ENCODE assay signal across 8 mouse cellular contexts in the genomic region with DNA sequence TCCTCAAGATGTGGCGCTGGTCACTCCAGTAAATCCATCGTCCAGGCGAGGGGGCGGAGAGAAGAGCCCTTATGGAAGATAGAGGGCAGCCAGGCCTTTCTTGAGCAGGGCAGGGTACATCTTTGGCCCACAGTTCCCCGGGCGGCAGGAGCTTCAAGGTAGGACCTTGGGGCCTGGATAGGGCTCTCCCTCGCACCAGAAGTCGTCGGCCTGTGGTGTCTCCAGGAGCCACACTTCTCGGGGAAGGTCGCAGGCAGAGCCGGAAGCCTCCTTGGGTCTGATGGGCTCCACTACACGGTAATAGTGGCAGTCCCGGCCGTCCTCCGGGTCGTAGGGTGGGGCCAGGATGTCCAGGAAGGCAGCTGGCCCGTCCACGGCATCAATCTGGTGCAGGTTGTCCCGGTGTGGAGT. TPM values are rescaled to one million over a fixed set of nuclear protein-coding genes. Genes with fewer than 3 reads are reported as not detected.
DNase-seq lines count a peak whose midpoint lies in the region; ATAC-seq and TF ChIP-seq lines count a peak whose summit lies in the region.

No protein-coding gene starts in this region.

- no peak for TF ChIP-seq EP300 in lung, postnatal 0 days (IDR thresholded peaks at IDR 0.05)

- H3K27me3 ChIP-seq in forebrain, embryonic 15.5 days = peaks cover 45% of the 10 kb centered on the region
- no peaks in the 10 kb centered on the region for H3K27me3 ChIP-seq in intestine, embryonic 16.5 days (replicated peaks; ENCODE audit: control insufficient read depth, insufficient read depth, low read length)
- H3K27me3 ChIP-seq in lung, postnatal 0 days (replicated peaks; ENCODE audit: insufficient read depth, low read length) = no peaks in the 10 kb centered on the region

- H3K36me3 ChIP-seq in forebrain, embryonic 15.5 days = no peaks in the 10 kb centered on the region; the same call in 1 of the 2 replicates
- H3K36me3 ChIP-seq in intestine, embryonic 16.5 days (ENCODE audit: control insufficient read depth, insufficient read depth, low read length) = no peaks in the 10 kb centered on the region
- no peaks in the 10 kb centered on the region for H3K36me3 ChIP-seq in lung, postnatal 0 days (ENCODE audit: insufficient read depth, low read length)

- peak overlapping the region; percentile 91 for H3K4me3 ChIP-seq in forebrain, embryonic 15.5 days
- H3K4me3 ChIP-seq in intestine, embryonic 16.5 days (ENCODE audit: low read length) = peak overlapping the region; percentile 95
- peak overlapping the region; percentile 84 for H3K4me3 ChIP-seq in lung, postnatal 0 days (ENCODE audit: low read depth, low read length)

- peak overlapping the region; percentile 91 for H3K4me2 ChIP-seq in forebrain, embryonic 15.5 days (replicated peaks)
- H3K4me2 ChIP-seq in intestine, embryonic 16.5 days (ENCODE audit: low read depth, low read length) = peak overlapping the region; percentile 95
- H3K4me2 ChIP-seq in lung, postnatal 0 days (replicated peaks; ENCODE audit: low read depth, low read length) = peak overlapping the region; percentile 97

- no peaks in the 10 kb centered on the region for H3K9me3 ChIP-seq in forebrain, embryonic 15.5 days
- no peaks in the 10 kb centered on the region for H3K9me3 ChIP-seq in intestine, embryonic 16.5 days (ENCODE audit: control insufficient read depth, low read length)
- no peaks in the 10 kb centered on the region for H3K9me3 ChIP-seq in lung, postnatal 0 days (ENCODE audit: low read length)

- no peak overlapping the region for H3K27ac ChIP-seq in forebrain, embryonic 15.5 days (replicated peaks)
- H3K27ac ChIP-seq in intestine, embryonic 16.5 days (ENCODE audit: low read length) = peak overlapping the region; percentile 93; the same call in 1 of the 2 replicates
- 0 out of 2 replicates have a peak overlapping the region, but pooled peaks have one; percentile 94 for H3K27ac ChIP-seq in lung, postnatal 0 days (ENCODE audit: low read length)

- H3K4me1 ChIP-seq in forebrain, embryonic 15.5 days = peaks cover 33% of the 10 kb centered on the region
- H3K4me1 ChIP-seq in intestine, embryonic 16.5 days (ENCODE audit: control insufficient read depth, insufficient read depth, low read length) = peaks cover 26% of the 10 kb centered on the region
- peaks cover 9% of the 10 kb centered on the region for H3K4me1 ChIP-seq in lung, postnatal 0 days (ENCODE audit: insufficient read depth, low read depth, low read length)

- ATAC-seq in forebrain, embryonic 15.5 days (replicated peaks) = no peak
- peak; percentile 21 for ATAC-seq in intestine, embryonic 16.5 days
- ATAC-seq in lung, postnatal 0 days = no peak

- DNase-seq in right cerebral cortex, postnatal 10 days (ENCODE audit: low spot score in 2 of 2) = peak; percentile 34 to 41
- no peak for DNase-seq in right cerebral cortex, postnatal 14 days
- DNase-seq in adrenal gland, postnatal 36 days = peak; percentile 28 to 41
- DNase-seq in lung, postnatal 0 days (ENCODE audit: low spot score) = no peak
- DNase-seq in thymus, postnatal 0 days (ENCODE audit: low spot score) = peak; percentile 24
- no peak for DNase-seq in left cerebral cortex, adult 9 months (ENCODE audit: low spot score in 2 of 2)

- TF ChIP-seq CTCF in lung, postnatal 0 days (IDR thresholded peaks at IDR 0.05) = peak; percentile 13; the same call in 1 of the 2 replicates

- WGBS in forebrain, embryonic 15.5 days = 3% methylated on average over 20 of the region's 20 CpGs
- WGBS in intestine, embryonic 16.5 days = under 1% methylated on average over 20 of the region's 20 CpGs
- under 1% methylated on average over 18 of the region's 20 CpGs for WGBS in lung, postnatal 0 days

- H3K9ac ChIP-seq in forebrain, embryonic 15.5 days (replicated peaks) = peak overlapping the region; percentile 80
- H3K9ac ChIP-seq in intestine, embryonic 16.5 days (ENCODE audit: low read depth, low read length) = peak overlapping the region; percentile 91
- peak overlapping the region; percentile 76 for H3K9ac ChIP-seq in lung, postnatal 0 days (replicated peaks; ENCODE audit: low read depth)

RNA-seq across cellular contexts. Expression of a gene that starts 0.9 kb away (rescaled TPM):
- total RNA-seq in adrenal gland, postnatal 36 days (2021) = 10 to 100 TPM; 28.0 to 31.0 TPM
- 69.4 and 73.0 TPM in 2 replicates for polyA plus RNA-seq in forebrain, embryonic 15.5 days (2015; fragmentation: Nextera tagmentation; extraction: Ambion mirVana)
- polyA plus RNA-seq in intestine, embryonic 16.5 days (2015; fragmentation: Nextera tagmentation; extraction: Ambion mirVana) = 43.2 and 43.5 TPM in 2 replicates
- 27.9 and 31.8 TPM in 2 replicates for polyA plus RNA-seq in lung, postnatal 0 days (2015; fragmentation: Nextera tagmentation; extraction: Ambion mirVana)
- 33.2 and 33.3 TPM in 2 replicates for polyA plus RNA-seq in thymus, postnatal 0 days (2015; fragmentation: Nextera tagmentation; extraction: Ambion mirVana)

RNA-seq across cellular contexts. Expression of a gene that starts 12.6 kb away (rescaled TPM):
- total RNA-seq in adrenal gland, postnatal 36 days (2021) = 1 to 10 TPM in 1 of 2 experiments, under 1 TPM in 1; 0.63 to 1.6 TPM
- polyA plus RNA-seq in forebrain, embryonic 15.5 days (2015; fragmentation: Nextera tagmentation; extraction: Ambion mirVana) = 0.29 TPM in 2 replicates
- 0.23 and 0.36 TPM in 2 replicates for polyA plus RNA-seq in intestine, embryonic 16.5 days (2015; fragmentation: Nextera tagmentation; extraction: Ambion mirVana)
- 2.1 and 2.6 TPM in 2 replicates for polyA plus RNA-seq in lung, postnatal 0 days (2015; fragmentation: Nextera tagmentation; extraction: Ambion mirVana)
- 8.7 and 10.7 TPM in 2 replicates for polyA plus RNA-seq in thymus, postnatal 0 days (2015; fragmentation: Nextera tagmentation; extraction: Ambion mirVana)

Comparison
In these comparisons a context has a peak if more than half of its experiments do, and no peak if none do; other contexts are left out.
1. DNase-seq: peak in right cerebral cortex, postnatal 10 days (2 of 2), adrenal gland, postnatal 36 days (2 of 2) and thymus, postnatal 0 days (single experiment); none in right cerebral cortex, postnatal 14 days (single experiment), lung, postnatal 0 days (single experiment) and left cerebral cortex, adult 9 months (0 of 2).
2. Peak in every context shown above with its lines, with median percentiles within 50 percentile points of each other: H3K4me2 ChIP-seq, H3K4me3 ChIP-seq and H3K9ac ChIP-seq.